Mouse (Mus musculus) liver, embryonic 16.5 days (tissue): ENCODE data around the gene Washc3. TPM values are rescaled to one million over a fixed set of nuclear protein-coding genes. Genes with fewer than 3 reads are reported as not detected.

Experiments used
- ATAC-seq: fragments of 200-750 bp; cut with Nextera tagmentation; 2 replicates; pipeline ENCODE4 v1.8.0; 2017; ENCODE audit warnings: low read depth, mild to moderate bottlenecking, moderate number of reproducible peaks, moderate library complexity
- H3K27ac ChIP-seq: fragments of 300-500 bp; sonication (generic); 2 replicates; pipeline ENCODE4 v1.5.1; 2014; ENCODE audit warnings: mild to moderate bottlenecking, low read length
- H3K27me3 ChIP-seq: fragments of 300-500 bp; sonication (generic); 2 replicates; pipeline ENCODE4 v1.6.1; 2014; ENCODE audit warnings: low read depth, low read length, mixed read lengths; ENCODE audit not compliant: control insufficient read depth, insufficient read depth
- H3K36me3 ChIP-seq: fragments of 300-500 bp; sonication (generic); 2 replicates; pipeline ENCODE4 v1.6.1; 2014; ENCODE audit warnings: mild to moderate bottlenecking; ENCODE audit not compliant: control insufficient read depth, insufficient read depth
- H3K4me1 ChIP-seq: fragments of 300-500 bp; sonication (generic); 2 replicates; pipeline ENCODE4 v1.6.1; 2014; ENCODE audit warnings: low read depth, low read length, mixed read lengths; ENCODE audit not compliant: control insufficient read depth
- H3K4me2 ChIP-seq: fragments of 300-500 bp; sonication (generic); 2 replicates; pipeline ENCODE4 v1.6.1; 2014; ENCODE audit warnings: low read depth, low read length, mixed read lengths
- H3K4me3 ChIP-seq: fragments of 300-500 bp; sonication (generic); 2 replicates; pipeline ENCODE4 v1.5.1; 2014; ENCODE audit warnings: low read depth, mild to moderate bottlenecking, low read length
- H3K9ac ChIP-seq: fragments of 300-500 bp; sonication (generic); 2 replicates; pipeline ENCODE4 v1.6.1; 2014; ENCODE audit warnings: low read depth, low read length
- H3K9me3 ChIP-seq: fragments of 300-500 bp; sonication (generic); replicated peaks from 2 replicates; pipeline ENCODE4 v1.6.1; 2016; ENCODE audit warnings: low read length; ENCODE audit not compliant: control insufficient read depth
- WGBS: fragments of 180-500 bp; shearing (Covaris S2); extraction: QIAGEN DNeasy Blood & Tissue Kit; methylation state at CpG from one replicate; pipeline ENCODE4 v1.1.7; 2014; ENCODE audit not compliant: insufficient replicate concordance; 5-methylcytosine and 5-hydroxymethylcytosine counted together
- polyA plus RNA-seq: library from polyadenylated mRNA; unstranded; fragments of >200 nt; fragmentation: Nextera tagmentation; extraction: Ambion mirVana; gene quantifications from 2 replicates; pipeline ENCODE4 v1.2.1, GENCODE M21; 2015

The Washc3 gene
- polyA plus RNA-seq, 1 experiment from 2014 or later: 23.8 TPM

DNA sequence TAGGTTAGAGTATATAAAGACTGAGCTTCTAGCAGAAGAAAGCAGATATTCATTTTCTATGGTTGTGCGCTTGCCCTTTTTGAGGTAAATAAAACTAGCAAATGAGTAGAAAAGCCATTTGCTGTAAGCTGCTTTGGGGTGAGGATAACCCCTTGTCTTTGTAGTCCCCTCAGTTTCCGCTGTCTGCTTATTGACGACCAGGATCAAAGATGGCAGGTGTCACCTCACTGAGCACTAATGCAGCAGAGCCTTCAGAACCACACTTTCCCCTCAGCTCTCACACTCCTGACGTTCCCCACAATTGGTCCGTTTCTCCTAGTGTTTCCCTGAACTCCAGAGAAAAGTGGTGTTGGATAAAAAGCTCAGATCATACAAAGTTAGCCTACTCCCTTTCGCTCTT is 2.3 kb downstream of the Washc3 start:
- 79% methylated on average over 6 of the region's 6 CpGs for WGBS
- Histone ChIP-seq H3K4me1 (peaks cover 4% of the 10 kb centered on the region), H3K4me2 (no peak overlapping the region), H3K36me3 (no peaks in the 10 kb centered on the region; the same call in 1 of the 2 replicates), H3K9me3 (no peaks in the 10 kb centered on the region), H3K27ac (no peak overlapping the region), H3K4me3 (no peak overlapping the region), H3K27me3 (no peaks in the 10 kb centered on the region), H3K9ac (no peak overlapping the region)
- ATAC-seq: no peak

GRCm38 (mm10) chr10:88212644-88213043 is 11.8 kb downstream of the Washc3 start:
- no peaks in the 10 kb centered on the region for H3K9me3 ChIP-seq
- no peak overlapping the region for H3K4me2 ChIP-seq
- H3K4me3 ChIP-seq: no peak overlapping the region
- no peaks in the 10 kb centered on the region for H3K36me3 ChIP-seq
- H3K4me1 ChIP-seq: no peaks in the 10 kb centered on the region
- H3K27me3 ChIP-seq: no peaks in the 10 kb centered on the region
- no peak overlapping the region for H3K27ac ChIP-seq
- ATAC-seq: no peak
- WGBS: 75% methylated on average over 5 of the region's 5 CpGs
- H3K9ac ChIP-seq: no peak overlapping the region

- Histone ChIP-seq H3K4me3 (no peak overlapping the region), H3K4me2 (no peak overlapping the region), H3K4me1 (no peaks in the 10 kb centered on the region), H3K9ac (no peak overlapping the region), H3K27ac (no peak overlapping the region), H3K9me3 (no peaks in the 10 kb centered on the region), H3K27me3 (no peaks in the 10 kb centered on the region), H3K36me3 (no peaks in the 10 kb centered on the region)
- ATAC-seq: no peak
- WGBS: 85% methylated on average over 20 of the region's 20 CpGs
These were observed 14.1 kb downstream of the Washc3 start for GRCm38 (mm10) chr10:88214800-88215514.

- WGBS: 82% methylated on average over 3 of the region's 3 CpGs
- Histone ChIP-seq H3K9me3 (no peaks in the 10 kb centered on the region), H3K4me3 (no peak overlapping the region), H3K9ac (no peak overlapping the region), H3K4me1 (no peaks in the 10 kb centered on the region), H3K27ac (no peak overlapping the region), H3K4me2 (no peak overlapping the region), H3K36me3 (peaks cover 3% of the 10 kb centered on the region; the same call in 1 of the 2 replicates), H3K27me3 (no peaks in the 10 kb centered on the region)
- ATAC-seq: no peak
These were observed 17.3 kb downstream of the Washc3 start for GRCm38 (mm10) chr10:88218161-88218560.

DNA sequence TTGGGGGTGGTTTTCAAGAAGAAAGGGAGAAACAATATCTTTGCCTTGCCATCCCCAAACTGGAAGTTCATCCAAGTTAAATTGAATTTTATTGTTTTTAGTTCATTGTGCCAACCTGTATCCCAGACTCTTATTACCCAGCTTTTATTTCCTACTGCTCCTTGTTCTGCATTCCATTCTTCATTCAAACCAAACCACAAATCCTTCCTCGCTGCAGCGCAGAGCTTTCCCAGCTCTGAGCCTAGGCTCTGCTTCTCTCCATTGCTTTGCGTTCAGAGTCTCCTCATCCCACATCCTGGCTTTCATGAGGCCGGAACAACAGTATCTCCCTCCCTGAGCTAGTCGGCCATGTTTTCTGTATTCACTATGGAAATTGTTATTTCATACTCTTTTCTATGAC is 20.8 kb downstream of the Washc3 start:
- no peaks in the 10 kb centered on the region for H3K9me3 ChIP-seq
- ATAC-seq: no peak
- no peak overlapping the region for H3K4me3 ChIP-seq
- H3K4me1 ChIP-seq: no peaks in the 10 kb centered on the region
- H3K27ac ChIP-seq: no peak overlapping the region
- H3K4me2 ChIP-seq: no peak overlapping the region
- no peak overlapping the region for H3K9ac ChIP-seq
- H3K27me3 ChIP-seq: no peaks in the 10 kb centered on the region
- WGBS: 83% methylated on average over 5 of the region's 5 CpGs
- peaks cover 3% of the 10 kb centered on the region; the same call in 1 of the 2 replicates for H3K36me3 ChIP-seq

- Histone ChIP-seq H3K27ac (no peak overlapping the region), H3K4me1 (no peaks in the 10 kb centered on the region), H3K4me2 (no peak overlapping the region), H3K36me3 (peaks cover 3% of the 10 kb centered on the region; the same call in 1 of the 2 replicates), H3K27me3 (no peaks in the 10 kb centered on the region), H3K9ac (no peak overlapping the region), H3K9me3 (no peaks in the 10 kb centered on the region), H3K4me3 (no peak overlapping the region)
- 77% methylated on average over 5 of the region's 5 CpGs for WGBS
- ATAC-seq: no peak
These were observed 24.5 kb downstream of the Washc3 start for GRCm38 (mm10) chr10:88225421-88225820.

- Histone ChIP-seq H3K36me3 (no peaks in the 10 kb centered on the region; the same call in 1 of the 2 replicates), H3K9me3 (no peaks in the 10 kb centered on the region), H3K4me2 (no peak overlapping the region), H3K27me3 (no peaks in the 10 kb centered on the region), H3K4me1 (no peaks in the 10 kb centered on the region), H3K4me3 (no peak overlapping the region), H3K27ac (no peak overlapping the region), H3K9ac (no peak overlapping the region)
- 62% methylated on average over 2 of the region's 2 CpGs for WGBS
- ATAC-seq: no peak
These were observed 27.1 kb downstream of the Washc3 start for GRCm38 (mm10) chr10:88227962-88228361.

DNA sequence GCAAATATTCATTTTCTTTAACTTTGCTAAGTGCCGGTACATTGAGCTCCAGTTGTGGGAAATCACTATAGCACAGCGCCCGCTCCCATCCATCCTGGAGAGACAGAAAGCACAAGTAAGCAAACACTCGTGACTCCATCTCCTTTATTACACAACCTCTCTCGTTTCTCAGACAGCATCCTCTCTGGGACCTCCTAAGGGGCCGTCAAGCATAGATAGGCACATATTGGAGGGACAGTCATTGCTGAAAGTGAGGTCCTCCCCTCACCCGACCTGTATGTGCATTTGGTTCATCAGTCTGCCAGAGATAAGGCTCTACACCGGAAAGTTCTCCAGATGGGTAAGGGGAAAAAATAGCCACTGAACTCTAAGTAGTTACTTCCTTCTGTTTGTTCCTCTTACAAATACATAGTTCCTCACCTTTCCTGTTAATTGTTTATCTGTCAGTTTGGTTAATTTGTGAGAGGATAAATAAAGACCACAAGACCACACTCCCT is 27.7 kb downstream of the Washc3 start:
- Histone ChIP-seq H3K4me3 (no peak overlapping the region), H3K36me3 (no peaks in the 10 kb centered on the region; the same call in 1 of the 2 replicates), H3K4me2 (no peak overlapping the region), H3K4me1 (no peaks in the 10 kb centered on the region), H3K9ac (no peak overlapping the region), H3K27me3 (no peaks in the 10 kb centered on the region), H3K27ac (no peak overlapping the region), H3K9me3 (no peaks in the 10 kb centered on the region)
- 21% methylated on average over 8 of the region's 8 CpGs for WGBS
- ATAC-seq: no peak

- Histone ChIP-seq H3K4me1 (no peaks in the 10 kb centered on the region), H3K4me3 (no peak overlapping the region), H3K4me2 (no peak overlapping the region), H3K27me3 (no peaks in the 10 kb centered on the region), H3K27ac (no peak overlapping the region), H3K9me3 (no peaks in the 10 kb centered on the region), H3K9ac (no peak overlapping the region), H3K36me3 (no peaks in the 10 kb centered on the region; the same call in 1 of the 2 replicates)
- no peak for ATAC-seq
- 83% methylated on average over 8 of the region's 8 CpGs for WGBS
These were observed 30.8 kb downstream of the Washc3 start for GRCm38 (mm10) chr10:88231671-88232070.
